Mouse (Mus musculus) C2C12 (cell line): ENCODE data around the gene Akr1b3. TPM values are rescaled to one million over a fixed set of nuclear protein-coding genes. Genes with fewer than 3 reads are reported as not detected.

Source experiments
- H3K27me3 ChIP-seq: one replicate; pipeline ENCODE4 v1.6.1; 2011; ENCODE audit not compliant: control insufficient read depth, insufficient read depth, insufficient read length
- H3K36me3 ChIP-seq: one replicate; pipeline ENCODE4 v1.6.1; 2011; ENCODE audit not compliant: control insufficient read depth, insufficient read depth
- H3K4me3 ChIP-seq: one replicate; pipeline ENCODE4 v1.5.1; 2011; ENCODE audit warnings: mild to moderate bottlenecking, control low read depth; ENCODE audit not compliant: poor library complexity, insufficient read depth, severe bottlenecking
- H3K79me2 ChIP-seq: one replicate; pipeline ENCODE4 v1.6.1; 2011; ENCODE audit not compliant: control insufficient read depth, insufficient read depth
- H3K79me3 ChIP-seq: one replicate; pipeline ENCODE4 v1.6.1; 2011; ENCODE audit warnings: low read depth, control low read depth
- H3ac ChIP-seq: one replicate; pipeline ENCODE3; 2011; ENCODE audit warnings: low read depth; ENCODE audit not compliant: control insufficient read depth, insufficient read length
- CEBPB ChIP-seq: IDR thresholded peaks from one replicate; pipeline ENCODE4 v1.6.1; 2011; ENCODE audit warnings: low read depth, mild to moderate bottlenecking, control low read depth, moderate library complexity
- CTCF ChIP-seq: IDR thresholded peaks from one replicate; pipeline ENCODE4 v1.5.1; 2011; ENCODE audit not compliant: control insufficient read depth, insufficient read depth, insufficient read length
- FOSL1 ChIP-seq: IDR thresholded peaks from one replicate; pipeline ENCODE4 v1.8.0; 2011; ENCODE audit warnings: mild to moderate bottlenecking, low read length; ENCODE audit not compliant: poor library complexity, insufficient read depth, severe bottlenecking
- MAX ChIP-seq: IDR thresholded peaks from one replicate; pipeline ENCODE4 v1.6.1; 2011; ENCODE audit warnings: mild to moderate bottlenecking, control low read depth
- MYOD1 ChIP-seq: IDR thresholded peaks from one replicate; pipeline ENCODE4 v1.6.1; 2011; ENCODE audit warnings: low read depth; ENCODE audit not compliant: control insufficient read depth, insufficient read length
- MYOG ChIP-seq: IDR thresholded peaks from one replicate; pipeline ENCODE4 v1.6.1; 2011; ENCODE audit not compliant: control insufficient read depth, insufficient read length; ENCODE audit errors: extremely low read depth
- USF1 ChIP-seq: IDR thresholded peaks from one replicate; pipeline ENCODE4 v1.6.1; 2011; ENCODE audit warnings: low read depth, mild to moderate bottlenecking, control low read depth, moderate library complexity
- polyA plus RNA-seq: library from polyadenylated mRNA; unstranded; fragments of >200 nt; fragmentation: generic; extraction: Trizol; gene quantifications from one replicate; pipeline ENCODE4 v1.2.1, GENCODE M21; 2012; ENCODE audit warnings: missing spikeins

The Akr1b3 gene
- polyA plus RNA-seq, 1 experiment, result 455 TPM

- Histone ChIP-seq H3K27me3 (no peaks in the 10 kb centered on the region), H3ac (no peak overlapping the region), H3K36me3 (no peaks in the 10 kb centered on the region), H3K79me2 (no peaks in the 10 kb centered on the region), H3K79me3 (no peaks in the 10 kb centered on the region), H3K4me3 (no peak overlapping the region)
- TF ChIP-seq MYOG (no peak), CTCF (peak; percentile 84)
Measured at GRCm38 (mm10) chr6:34292882-34293487, 24.3 kb downstream of the Akr1b3 start.

DNA sequence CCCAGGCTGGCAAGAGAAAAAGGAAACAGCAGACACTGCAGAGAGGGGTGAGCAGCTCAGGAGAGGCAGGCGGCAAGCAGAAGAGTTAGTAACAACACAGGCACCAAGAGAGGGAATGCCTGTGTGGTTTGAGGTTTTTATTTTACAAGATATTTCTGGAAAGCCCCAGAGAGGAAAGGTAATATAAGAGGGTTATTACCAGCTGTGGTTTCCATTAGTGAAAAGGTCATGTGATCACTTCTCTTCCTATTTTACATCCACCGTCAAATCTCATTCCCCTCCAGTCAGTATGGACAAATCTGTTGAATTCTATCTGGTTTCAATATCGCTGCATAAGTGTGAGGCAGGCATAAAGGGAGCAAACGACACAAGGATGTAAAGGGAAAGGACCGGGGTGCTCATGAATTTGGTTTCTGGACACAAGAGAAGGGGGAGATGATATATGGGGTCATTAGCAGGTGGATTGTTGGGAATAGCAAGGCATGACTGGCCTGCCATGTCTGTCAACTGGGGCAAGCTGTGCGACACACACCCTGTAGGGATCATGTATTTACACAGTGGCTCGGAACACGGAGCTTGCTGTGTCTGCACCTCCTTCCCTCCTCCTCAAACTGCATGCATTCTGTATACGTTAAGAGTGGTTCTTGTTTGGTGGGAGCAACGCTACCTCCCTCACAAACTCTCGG, 24.9 kb downstream of the Akr1b3 start:
- TF ChIP-seq CTCF (no peak), USF1 (peak; percentile 85)
- Histone ChIP-seq H3K36me3 (no peaks in the 10 kb centered on the region), H3ac (no peak overlapping the region), H3K4me3 (no peak overlapping the region), H3K27me3 (no peaks in the 10 kb centered on the region), H3K79me2 (no peaks in the 10 kb centered on the region), H3K79me3 (no peaks in the 10 kb centered on the region)

- no peak overlapping the region for H3ac ChIP-seq
- no peak for TF ChIP-seq CTCF
- no peak for TF ChIP-seq MAX
- no peak for TF ChIP-seq MYOD1
- no peak for TF ChIP-seq MYOG
- TF ChIP-seq CEBPB, result no peak
- no peak for TF ChIP-seq USF1
- no peak for TF ChIP-seq FOSL1
- H3K4me3 ChIP-seq, result no peak overlapping the region
- no peaks in the 10 kb centered on the region for H3K79me2 ChIP-seq
- H3K79me3 ChIP-seq, result no peaks in the 10 kb centered on the region
- no peaks in the 10 kb centered on the region for H3K27me3 ChIP-seq
- no peaks in the 10 kb centered on the region for H3K36me3 ChIP-seq
Measured at GRCm38 (mm10) chr6:34290681-34291080, 26.6 kb downstream of the Akr1b3 start.

- Histone ChIP-seq H3ac (no peak overlapping the region), H3K36me3 (no peaks in the 10 kb centered on the region), H3K79me3 (no peaks in the 10 kb centered on the region), H3K27me3 (peaks cover 2% of the 10 kb centered on the region), H3K79me2 (no peaks in the 10 kb centered on the region), H3K4me3 (no peak overlapping the region)
- TF ChIP-seq MYOD1 (no peak), CEBPB (no peak), USF1 (no peak), CTCF (no peak), MYOG (no peak), FOSL1 (no peak), MAX (no peak)
Measured at GRCm38 (mm10) chr6:34290091-34290490, 27.2 kb downstream of the Akr1b3 start.

GRCm38 (mm10) chr6:34288098-34288497, 29.2 kb downstream of the Akr1b3 start:
- H3ac ChIP-seq, result no peak overlapping the region
- H3K79me2 ChIP-seq, result no peaks in the 10 kb centered on the region
- H3K27me3 ChIP-seq, result peaks cover 9% of the 10 kb centered on the region
- no peaks in the 10 kb centered on the region for H3K36me3 ChIP-seq
- H3K79me3 ChIP-seq, result no peaks in the 10 kb centered on the region
- no peak for TF ChIP-seq CEBPB
- no peak for TF ChIP-seq FOSL1
- TF ChIP-seq MAX, result no peak
- no peak for TF ChIP-seq USF1
- no peak for TF ChIP-seq MYOG
- no peak for TF ChIP-seq CTCF
- no peak for TF ChIP-seq MYOD1
- no peak overlapping the region for H3K4me3 ChIP-seq

DNA sequence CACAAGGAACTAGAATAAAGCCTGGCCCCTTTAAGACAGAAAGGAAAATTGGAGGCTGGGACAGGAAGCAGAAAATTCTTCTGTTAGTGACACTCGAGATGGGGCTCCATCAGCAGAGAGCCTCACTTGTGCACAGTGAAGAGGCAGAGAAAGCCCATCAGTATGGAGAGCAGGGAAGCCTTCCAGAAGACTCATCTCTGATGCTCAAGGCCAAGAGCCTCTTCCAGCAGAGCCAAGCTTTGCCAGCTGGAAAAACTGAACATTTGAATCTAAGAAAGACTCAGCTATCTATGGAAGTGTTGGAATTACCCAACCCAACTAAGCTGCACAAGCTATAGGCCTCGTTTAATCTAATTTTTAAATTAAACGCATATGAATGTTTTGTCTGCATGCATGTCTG, 30.4 kb downstream of the Akr1b3 start:
- Histone ChIP-seq H3K79me2 (no peaks in the 10 kb centered on the region), H3K79me3 (no peaks in the 10 kb centered on the region), H3K4me3 (no peak overlapping the region), H3ac (no peak overlapping the region), H3K27me3 (peaks cover 13% of the 10 kb centered on the region), H3K36me3 (no peaks in the 10 kb centered on the region)
- TF ChIP-seq USF1 (no peak), CTCF (no peak), FOSL1 (no peak), MAX (no peak), MYOG (no peak), CEBPB (no peak), MYOD1 (no peak)
